Mouse (Mus musculus): Measurements from ENCODE around the gene Otos.

The Otos gene

DNA sequence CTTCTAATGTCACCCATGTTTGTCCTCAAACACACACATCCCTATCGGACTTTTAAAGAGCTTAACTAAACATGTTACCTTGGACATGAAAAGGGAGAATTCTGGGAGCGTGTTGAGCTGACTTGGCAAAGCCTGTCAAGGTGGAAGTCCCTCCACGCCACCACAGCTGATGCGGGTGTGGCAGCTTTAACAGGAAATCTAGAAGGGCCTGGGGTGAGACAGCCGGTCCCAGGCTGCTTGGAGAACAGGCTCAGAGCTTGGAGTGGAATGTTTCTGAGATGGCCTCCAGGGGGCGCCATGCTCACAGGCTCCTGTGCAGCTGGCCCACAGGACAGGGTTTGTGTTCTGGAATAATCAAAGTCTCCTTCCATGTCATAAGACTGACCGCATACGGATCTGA, at the start of gene Otos:
Gene Otos (minus strand): TSS at position 169 of the 400 bp plus-strand sequence.
- DNase-seq (ENCODE audit: low spot score in 2 of 2) = peak in 1 of 2 experiments; percentile 70

DNA sequence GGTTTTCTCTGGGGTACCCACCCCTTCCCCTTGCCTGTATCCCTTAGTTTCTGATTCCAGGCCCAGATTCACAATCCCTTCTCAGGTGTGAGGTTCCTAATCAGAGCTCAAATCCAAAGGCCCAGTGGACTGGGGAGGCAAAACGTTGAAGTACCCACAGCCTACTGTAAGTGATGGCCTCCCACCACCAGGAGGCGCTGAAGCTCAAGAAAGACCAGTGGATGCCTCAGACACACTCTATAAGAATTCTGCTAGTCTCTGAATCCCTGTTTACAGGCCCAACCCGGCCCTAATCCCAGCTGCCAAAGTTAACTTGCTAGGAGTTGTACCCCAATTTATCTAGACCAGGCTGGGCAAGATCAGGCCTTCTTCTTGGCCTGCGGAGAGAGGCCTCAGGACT, 48.2 kb upstream of the Otos start:
- DNase-seq (ENCODE audit: low spot score in 2 of 2) = peak; percentile 37 to 71

DNA sequence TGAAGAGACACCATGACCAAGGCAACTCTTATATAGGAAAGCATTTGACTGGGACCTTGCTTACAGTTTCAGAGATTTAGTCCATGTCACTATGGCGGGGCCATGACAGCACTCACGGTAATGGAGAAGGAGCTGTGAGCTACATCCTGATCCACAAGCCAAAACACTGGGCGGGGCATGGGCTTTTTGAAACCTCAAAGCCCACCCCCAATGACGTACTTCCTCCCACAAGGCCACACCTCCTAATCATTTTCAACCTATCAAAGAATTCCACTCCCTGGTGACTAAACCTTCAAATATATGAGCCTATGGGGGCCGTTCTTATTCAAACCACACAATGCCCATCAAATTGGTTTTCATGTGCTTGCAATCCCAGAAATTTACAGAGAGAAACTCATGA, 47.1 kb upstream of the Otos start:
- no peak for DNase-seq (ENCODE audit: low spot score in 2 of 2)

DNA sequence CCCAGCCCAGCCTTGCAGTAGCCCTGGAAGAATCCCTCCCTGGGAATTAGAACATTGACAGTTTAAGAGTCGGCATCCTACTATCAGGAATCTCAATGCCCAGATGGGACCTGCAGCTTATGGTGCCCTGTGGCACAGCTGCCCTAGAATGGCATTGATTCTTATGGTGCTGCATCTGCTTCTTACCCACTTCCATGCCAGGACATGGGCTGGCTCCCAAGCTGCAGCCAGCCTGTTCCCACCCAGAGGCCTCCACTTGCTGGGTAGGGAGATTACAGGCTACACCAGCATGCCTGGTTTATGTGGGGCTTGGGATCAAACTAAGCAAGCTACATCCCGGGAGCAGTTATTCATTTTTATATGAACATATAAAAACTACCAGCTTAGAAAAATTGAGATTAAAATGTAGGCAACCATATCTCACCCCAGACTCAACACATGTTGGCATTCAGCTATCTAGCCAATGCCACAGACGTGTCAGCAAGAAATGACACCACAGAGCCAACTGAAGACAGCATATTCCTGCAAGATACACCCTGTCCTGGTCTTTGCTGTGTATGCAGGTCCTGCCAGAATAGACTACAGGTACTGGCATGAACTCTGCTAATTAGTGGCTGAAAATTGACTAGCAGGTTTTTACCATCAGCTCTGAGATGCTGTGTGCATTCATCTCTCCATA, 42.7 kb upstream of the Otos start:
- DNase-seq (ENCODE audit: low spot score in 2 of 2) = no peak

DNA sequence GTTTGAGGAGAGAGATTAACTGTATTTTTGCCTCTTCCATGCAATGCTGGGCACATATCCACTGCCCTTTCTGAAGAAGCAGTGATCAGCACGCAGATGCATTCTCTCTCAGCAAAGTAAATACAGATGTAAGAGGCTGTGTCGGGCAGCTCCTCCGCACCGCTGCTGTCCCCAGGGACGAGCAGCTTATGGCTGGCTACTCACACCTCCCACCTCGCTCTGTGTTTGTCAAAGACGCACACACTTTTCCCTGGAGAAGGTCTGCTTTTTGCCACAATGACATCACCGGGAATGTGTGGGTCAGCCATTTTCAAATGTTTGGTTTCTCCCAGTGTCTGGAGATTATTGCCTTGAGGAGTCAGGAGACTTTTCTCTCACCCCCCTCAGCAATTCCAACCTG, 38.4 kb upstream of the Otos start:
- no peak for DNase-seq (ENCODE audit: low spot score in 2 of 2)

DNA sequence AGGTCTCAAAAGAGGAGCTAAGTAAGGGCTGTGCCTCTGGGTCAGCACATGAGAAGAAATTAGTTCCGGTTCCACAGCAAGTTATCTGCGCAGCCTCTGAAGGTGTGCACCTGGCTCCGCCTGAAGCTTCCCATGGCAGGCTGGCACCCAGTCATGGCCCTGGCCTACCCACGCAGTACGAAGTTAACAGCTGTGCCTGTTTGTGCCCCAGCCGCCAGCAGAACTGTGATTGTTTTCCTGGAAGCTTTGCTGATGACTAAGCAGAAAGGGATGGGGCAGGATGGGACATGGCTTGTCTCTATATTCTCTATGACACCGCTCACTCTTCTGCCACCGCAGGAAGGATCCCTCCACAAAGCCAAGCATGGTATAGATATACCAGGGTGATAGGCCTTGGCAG, 34.5 kb upstream of the Otos start:
- DNase-seq (ENCODE audit: low spot score in 2 of 2) = no peak

DNA sequence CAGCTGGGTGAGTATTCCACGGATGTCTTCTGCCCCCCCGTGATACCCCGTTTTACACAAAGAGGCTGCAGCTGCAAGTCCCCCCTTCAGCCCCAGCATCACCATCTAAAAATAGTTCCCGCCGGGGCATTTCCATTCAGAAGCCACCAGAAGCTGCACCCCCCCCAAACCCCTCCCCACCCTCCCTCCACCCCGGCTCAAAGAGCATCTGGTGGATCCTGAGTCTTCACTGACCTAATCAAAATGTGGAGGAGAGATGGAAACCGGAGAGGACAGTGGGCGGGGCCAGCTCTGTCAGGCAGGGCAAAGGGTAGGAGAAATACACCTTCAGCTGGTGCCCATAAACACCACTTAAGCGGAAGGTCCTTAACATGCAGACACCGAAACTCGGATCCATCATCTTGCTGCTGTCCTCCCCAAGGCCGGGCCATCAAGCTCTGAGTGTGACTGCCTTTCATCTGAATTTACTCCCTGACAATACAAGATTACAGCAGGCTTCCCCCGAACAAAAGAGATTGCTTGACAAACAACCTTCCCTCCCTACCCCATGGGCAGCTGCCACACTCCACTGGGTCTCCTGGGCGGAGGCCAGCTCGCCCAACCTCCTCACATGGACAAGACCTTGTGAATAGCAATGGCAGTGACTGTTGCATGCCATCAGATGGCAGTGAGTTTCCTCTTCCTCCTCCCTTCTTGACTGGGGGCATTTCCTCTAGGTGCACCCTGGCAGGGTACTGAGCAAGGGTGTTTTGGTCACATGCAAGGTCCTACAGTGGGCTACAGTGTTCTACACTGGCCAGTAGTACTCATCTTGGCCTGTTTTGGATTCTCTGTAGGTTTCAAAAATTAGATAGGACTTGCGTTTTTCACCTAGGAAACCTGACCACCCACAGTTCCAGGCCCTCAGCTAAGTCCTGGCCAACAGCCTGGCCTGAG, 32.3 kb upstream of the Otos start:
- no peak for DNase-seq (ENCODE audit: low spot score in 2 of 2)

DNA sequence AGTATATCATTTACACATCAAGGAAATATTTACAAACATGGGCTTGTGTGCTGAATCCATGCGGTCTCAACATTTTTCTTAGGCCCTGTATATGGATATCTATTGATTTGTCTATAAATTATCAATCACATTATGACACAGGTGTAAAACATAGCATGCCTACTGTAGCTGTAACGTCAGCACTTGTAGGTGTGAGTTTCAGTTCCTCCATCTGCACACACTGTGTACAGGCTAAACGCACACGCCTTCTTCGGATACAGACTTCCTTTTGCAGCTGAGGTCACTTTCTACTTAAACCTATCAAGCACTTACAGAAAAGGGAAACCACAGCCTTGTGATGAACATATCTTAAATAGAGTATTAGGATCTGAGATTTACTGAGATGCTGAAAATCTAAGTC, 30.1 kb upstream of the Otos start:
- DNase-seq (ENCODE audit: low spot score in 2 of 2) = no peak

DNA sequence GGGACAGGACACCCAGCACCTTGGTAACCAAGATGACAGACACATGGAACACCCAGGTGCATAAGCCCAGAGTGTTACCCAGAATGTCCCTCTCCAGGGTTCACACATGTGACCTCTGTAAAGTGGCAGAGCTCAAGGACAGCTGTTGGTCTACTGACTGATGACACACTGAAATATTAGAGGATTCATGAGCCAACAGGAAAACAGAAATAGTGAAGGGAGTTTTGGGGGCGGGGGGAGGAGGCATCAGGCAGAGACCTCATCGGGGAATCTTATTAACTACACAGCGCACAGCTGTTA, 28.0 kb upstream of the Otos start:
- no peak for DNase-seq (ENCODE audit: low spot score in 2 of 2)

DNA sequence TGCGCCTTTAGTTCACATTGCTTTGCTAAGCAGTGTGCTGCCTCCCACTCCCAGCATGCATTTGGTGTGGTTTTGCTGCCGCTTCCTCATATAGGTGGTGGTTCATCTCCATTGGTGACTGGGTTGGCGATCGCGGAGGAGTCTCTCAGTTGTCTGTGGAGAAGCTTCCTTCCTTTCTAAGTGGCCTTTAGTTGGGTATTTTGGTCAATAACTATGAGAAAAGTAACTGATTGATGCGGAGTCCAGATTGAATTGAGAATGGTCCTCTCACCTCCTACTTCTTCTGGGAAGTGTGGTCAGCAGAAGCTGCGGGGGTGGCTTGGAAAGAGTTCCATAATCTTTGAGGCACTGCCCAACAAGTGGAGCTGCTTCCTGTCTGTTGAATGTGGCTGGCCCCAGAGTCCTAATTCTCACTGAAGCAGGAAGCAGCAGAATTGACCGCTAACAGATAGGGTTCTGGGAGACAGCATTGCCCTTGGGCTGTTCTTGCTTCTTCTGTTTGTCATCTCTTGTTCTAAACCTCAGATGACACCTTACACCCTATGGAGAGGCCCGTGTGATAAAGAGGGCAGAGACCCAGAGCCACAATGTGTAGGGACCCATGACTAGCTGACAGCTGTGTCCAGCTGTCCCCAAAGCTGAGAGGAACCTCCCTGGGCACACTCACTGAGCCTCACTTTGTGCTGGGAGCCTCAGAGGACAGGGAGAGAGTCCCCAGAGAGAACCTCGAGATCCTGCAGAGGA, 27.5 kb upstream of the Otos start:
- peak in 1 of 2 experiments; percentile 25 for DNase-seq (ENCODE audit: low spot score in 2 of 2)

DNA sequence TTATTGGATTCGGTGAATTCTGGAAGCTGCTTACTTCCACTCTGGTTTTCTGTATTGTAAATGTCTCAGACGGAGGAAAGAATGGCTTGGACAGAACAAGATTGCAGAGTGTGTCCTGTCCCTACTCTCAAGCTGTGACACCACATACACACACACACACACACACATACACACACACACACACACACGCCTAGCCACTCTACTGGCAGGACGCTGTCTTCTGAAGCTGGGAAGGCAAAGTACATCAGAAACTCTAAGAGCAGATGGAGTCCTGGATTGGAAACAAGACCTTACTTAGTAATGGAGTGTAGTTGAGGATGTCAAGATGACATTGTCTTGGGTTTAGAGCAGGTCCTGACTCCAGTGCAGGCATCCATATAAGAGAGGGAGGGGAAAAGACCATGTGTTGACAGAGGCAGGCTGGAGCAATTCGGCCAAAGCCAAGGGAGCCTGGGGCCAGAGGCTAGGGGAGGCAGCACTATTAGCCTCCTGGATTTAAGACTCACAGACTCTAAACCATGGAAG, 24.7 kb upstream of the Otos start:
- no peak for DNase-seq (ENCODE audit: low spot score in 2 of 2)

DNA sequence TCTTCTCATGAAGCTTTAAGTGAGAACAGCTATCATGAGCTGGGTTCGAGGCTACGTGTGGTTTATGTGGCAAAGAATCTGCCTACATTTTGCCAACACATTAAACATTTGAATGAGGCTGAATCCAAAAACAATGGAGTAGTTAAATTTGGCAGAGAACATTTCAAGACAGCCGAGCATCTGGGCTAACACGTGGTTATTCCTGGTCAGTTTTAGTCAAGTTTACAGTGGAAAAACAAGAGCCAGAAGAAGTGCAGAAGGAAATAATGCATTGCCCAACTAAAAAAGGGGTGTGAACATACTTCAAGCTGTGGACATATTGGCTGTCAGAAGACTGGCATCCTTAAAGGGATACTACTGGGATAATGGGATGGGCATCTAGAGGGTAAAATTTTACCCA, 22.7 kb upstream of the Otos start:
- no peak for DNase-seq (ENCODE audit: low spot score in 2 of 2)

DNA sequence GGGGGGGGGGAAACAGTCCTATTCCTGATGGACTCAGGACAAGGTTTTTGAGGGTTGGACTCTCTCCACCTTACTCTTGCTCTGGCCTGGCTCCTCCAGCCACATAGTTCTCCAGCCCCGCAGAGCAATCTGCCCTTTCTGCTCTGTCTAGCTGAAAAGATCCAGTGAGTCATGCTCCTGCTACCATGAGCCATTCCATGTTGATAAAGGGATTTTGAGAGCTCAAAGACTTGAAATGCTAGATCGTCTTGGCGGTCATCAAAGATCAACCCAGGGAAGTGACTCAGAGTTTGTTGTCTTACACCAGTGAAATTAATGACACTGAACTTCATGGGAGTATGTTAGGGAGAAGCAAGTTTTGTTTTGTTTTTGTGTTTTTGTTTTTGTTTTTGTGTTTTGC, 20.8 kb upstream of the Otos start:
- DNase-seq (ENCODE audit: low spot score in 2 of 2) = no peak

DNA sequence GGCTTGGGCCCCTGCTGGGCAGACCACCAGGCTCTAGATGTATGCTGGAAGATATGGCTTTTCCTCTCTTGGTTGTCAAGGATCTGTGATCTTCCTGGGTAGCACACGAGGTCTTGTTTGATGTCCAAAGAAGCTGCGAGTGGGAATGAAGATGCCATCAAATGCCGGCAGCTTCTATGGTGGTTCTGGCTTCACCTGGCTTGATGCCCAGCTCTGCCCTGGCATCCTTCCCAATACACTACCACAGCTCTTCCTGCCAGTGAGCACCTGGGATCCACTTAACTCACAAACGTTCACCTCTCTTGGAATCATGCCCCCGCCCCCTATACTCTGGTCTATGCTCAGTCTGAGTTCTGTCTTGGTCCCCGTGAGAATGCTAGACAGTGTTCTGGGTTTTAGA, 18.5 kb upstream of the Otos start:
- DNase-seq (ENCODE audit: low spot score in 2 of 2) = no peak

DNA sequence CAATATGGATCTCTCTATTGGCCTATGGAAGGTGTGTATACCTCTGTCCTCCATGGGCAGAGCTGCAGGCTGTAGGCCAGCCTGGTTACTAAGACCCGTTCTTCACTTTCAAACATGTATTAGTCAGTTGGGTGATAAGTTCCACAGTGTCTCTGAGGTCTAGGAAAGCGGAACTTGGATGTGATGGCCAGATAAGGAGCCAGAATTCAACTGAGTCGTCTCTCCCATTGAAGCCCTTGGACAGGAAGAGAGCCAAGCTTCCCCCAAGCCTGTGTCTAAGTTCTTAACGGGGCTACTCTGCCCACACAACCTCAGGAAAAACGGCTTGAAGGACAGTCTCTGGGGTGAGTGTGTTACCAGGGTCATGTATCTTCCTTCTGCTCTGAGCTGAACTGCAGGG, 10.8 kb upstream of the Otos start:
- DNase-seq (ENCODE audit: low spot score in 2 of 2) = no peak

DNA sequence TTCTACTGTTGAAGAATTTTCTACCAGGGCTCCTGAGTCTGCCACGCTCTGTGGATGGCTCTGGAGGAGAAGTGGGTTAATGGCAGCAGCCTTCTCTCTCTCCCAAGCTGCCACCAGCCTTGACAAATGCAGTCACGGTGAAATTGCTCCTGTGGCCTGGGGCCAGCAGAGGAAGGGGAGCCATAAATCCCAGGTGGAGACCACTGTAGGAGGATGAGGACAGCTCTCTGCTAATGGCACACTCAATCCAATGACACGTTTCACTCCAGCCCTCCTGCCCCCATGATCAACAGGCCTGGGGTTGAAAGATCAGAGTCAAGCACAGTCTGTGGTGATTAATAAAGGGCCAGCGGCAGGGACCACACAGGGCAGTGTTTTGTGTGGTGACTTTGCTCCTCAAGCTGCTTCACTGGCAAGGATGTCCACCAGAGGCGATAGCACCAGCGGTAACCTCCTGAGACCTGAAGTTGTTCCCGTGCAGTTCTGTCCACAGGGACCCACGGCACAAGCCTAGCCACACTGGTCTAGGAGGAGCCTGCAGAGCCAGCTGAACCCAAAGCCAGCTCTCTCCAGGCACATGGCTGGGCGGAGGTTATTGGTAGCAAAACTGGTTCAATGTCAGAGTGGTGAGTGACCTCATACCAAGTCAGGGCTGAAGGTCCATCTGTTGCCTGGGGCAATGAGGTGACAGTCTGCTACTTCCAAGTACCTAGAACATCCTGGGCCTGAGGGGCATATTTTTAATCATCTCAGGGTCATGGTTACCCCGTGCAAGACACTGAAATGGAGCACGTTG, 8.6 kb upstream of the Otos start:
- DNase-seq (ENCODE audit: low spot score in 2 of 2) = no peak

DNA sequence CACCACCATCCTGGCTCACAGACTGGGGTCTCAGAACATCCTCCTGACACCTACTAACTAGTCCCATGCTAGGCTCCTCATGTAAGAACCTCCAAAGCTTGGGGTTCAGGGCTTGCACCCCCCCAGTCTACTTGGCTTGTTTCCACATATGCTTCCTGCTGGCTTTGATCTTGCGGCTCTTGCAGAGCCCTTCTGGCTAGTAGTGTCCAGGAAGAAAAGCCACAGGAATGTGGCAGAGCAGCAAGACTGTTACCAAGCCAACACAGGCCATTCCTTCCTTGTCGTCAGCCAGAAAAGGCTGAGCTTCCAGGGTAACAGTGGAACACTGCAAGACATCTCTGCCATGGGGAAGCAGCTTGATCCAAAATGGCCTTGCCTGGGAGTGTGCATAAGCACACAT, 6.0 kb upstream of the Otos start:
- no peak for DNase-seq (ENCODE audit: low spot score in 2 of 2)

DNA sequence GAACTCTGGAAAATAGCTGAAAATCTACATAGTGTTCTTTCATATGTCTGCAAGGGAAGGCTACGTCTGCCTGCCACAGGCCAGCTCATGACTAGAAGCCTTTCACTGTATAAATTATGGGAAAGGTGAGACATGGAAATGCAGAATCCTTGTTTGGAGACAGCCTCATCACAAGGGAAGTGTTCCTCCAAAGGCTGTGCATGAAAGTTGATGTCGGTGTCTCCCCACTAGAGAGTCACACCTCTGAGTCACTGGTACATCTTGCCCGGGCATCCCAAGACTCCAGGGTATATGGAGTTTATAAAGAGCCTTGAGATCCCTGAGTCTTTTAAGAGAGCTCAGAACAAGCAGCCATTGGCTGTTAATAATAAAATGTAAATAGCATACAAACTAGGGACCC, 4.5 kb upstream of the Otos start:
- DNase-seq (ENCODE audit: low spot score in 2 of 2) = no peak

DNA sequence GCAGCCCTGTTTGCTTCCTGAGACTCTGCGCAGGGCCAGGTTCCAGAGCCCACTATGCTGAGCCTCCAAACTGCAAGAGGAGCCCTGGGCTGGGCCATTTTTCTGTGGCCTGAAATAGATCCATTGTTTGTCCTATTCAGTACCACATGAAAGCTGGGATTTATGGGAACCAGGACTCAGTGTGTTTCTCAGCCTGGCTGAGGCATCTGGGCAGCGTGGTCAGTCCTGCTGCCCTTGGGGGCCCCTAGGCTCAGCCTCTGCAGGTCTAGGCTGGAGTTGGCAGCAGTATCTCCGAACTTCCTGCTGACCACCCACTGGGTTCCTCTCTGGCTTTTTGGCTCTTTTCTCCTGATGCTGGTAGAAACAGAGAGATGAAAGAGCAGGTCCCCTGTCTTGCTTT, 2.8 kb upstream of the Otos start:
- DNase-seq (ENCODE audit: low spot score in 2 of 2) = no peak

DNA sequence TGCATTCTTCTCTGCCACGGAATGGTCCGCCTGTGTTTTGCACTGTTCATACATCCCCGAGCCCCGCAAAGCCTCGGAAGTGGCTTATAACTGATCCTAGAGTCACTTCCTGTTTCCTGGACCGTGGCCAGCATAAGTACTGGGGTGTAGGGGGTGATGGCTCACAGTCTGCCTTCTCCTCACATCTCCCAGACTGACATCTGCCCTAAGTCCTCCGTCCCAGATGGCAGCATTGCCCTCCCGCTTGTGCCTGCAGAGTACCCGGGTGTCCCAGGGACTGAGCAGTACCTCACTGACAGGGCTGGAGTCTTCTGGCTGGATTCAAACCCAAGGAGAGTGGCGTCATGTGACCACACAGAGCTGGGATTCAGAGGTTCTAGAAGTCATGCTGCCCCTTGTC, 444 bp downstream of the Otos start:
- no peak for DNase-seq (ENCODE audit: low spot score in 2 of 2)

DNA sequence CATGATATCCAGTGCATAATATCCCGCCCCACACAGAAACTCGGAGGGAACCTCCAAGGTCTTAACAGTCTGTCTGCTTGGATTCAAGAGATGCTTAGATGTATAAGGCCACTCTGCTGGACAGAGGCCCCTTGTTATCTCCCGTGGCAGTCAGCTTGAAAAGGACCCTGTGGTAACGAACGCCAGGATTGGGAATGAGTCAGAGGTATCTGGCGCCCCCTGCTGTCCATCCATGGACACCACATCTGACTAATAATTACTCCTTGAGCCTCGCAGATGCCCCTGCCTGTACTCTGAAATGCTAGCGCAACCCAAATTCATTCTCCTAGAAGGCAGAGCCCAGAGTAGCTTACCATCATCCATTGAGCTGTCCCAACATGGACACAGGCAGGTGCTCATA, 889 bp downstream of the Otos start:
- DNase-seq (ENCODE audit: low spot score in 2 of 2) = peak in 1 of 2 experiments; percentile 77

DNA sequence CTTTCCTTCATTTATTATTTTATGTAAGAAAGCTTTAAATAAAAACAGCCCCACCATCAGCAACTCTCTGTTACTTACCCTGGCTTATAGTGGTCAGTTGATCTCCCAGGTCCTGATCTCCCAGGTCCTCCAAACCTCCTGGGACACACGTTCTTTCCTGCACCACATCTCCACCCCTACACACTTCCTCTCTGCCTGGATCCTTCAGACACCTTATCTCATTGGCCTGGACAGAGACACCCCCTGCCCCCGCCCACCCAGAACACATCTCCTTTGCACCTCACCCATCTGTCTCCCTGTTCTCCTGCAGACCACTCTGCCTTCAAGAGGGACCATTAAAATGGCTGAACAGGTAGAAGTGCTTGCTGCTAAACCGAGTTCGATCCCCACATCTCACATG, 1.6 kb downstream of the Otos start:
- no peak for DNase-seq (ENCODE audit: low spot score in 2 of 2)

Data from frontal cortex, postnatal 10 days (tissue).